Mouse (Mus musculus): ENCODE data around the gene Celf2.

Gene Celf2

GRCm38 (mm10) chr2:7392500-7392899, 116.9 kb downstream of the Celf2 start:
- DNase-seq (ENCODE audit: low spot score in 2 of 2), result no peak

GRCm38 (mm10) chr2:7389264-7389663, 120.1 kb downstream of the Celf2 start:
- DNase-seq (ENCODE audit: low spot score in 2 of 2), result no peak

GRCm38 (mm10) chr2:7378736-7379135, 130.6 kb downstream of the Celf2 start:
- no peak for DNase-seq (ENCODE audit: low spot score in 2 of 2)

GRCm38 (mm10) chr2:7377878-7378277, 131.5 kb downstream of the Celf2 start:
- DNase-seq (ENCODE audit: low spot score in 2 of 2), result no peak

GRCm38 (mm10) chr2:7367738-7368137, 141.6 kb downstream of the Celf2 start:
- DNase-seq (ENCODE audit: low spot score in 2 of 2), result no peak

DNA sequence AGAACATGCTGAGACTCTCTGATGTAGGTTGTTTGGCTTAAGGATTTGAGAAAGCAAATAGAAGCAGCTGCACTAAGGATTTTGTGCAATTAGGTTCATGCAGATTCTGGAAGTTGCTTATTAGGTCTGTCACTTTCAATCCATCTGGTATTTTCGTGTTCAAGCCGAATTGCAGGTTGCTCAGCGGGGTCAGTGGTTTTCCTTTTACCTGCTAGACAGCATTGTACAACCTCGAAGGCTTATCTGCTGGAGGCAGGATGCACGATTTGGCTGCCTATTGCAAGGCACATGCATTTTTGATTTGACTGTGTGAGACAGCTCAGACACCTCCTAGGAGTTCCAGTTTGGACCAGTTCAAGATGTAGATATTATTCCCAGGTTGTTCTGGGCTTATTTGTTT, 149.8 kb downstream of the Celf2 start:
- DNase-seq (ENCODE audit: low spot score in 2 of 2), result no peak

- DNase-seq (ENCODE audit: low spot score in 2 of 2), result no peak
Measured at GRCm38 (mm10) chr2:7358816-7359215, 150.5 kb downstream of the Celf2 start.

GRCm38 (mm10) chr2:7351234-7351633, 158.1 kb downstream of the Celf2 start:
- no peak for DNase-seq (ENCODE audit: low spot score in 2 of 2)

DNA sequence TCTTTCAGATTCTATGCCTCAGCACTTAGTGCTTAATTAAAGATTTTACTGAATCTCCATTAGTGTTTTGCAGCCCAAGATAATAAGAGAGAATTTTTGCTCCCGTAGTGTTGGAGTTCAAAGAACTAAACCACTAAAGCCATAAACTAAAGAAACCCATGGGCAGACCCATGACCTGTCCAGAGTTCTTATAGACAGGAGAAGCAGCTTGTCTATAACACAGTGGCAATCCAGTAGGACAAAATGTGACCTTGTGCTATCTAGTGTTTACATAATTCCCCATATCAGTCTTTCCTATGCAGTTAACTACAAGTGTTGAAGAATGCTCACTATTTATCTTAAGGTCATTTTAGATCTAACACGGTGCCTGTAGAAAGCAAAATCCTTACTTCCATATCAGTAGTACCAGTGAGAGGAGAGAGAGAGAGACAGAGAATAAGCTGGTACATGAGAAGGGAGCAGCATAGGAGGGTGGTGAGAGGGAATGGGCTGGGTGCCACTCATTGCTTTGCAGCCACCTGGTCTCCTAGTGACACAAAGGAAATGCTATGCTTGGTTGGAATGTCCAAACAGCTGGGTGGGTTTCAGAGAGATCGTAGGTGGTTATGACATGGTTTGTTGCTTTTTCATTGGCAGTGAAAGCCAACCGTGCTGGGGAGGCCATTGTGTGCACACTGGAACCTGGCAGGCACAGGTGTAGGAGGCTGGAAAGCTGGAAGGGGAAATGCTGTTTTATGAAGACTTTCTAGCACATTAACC, 162.5 kb downstream of the Celf2 start:
- no peak for DNase-seq (ENCODE audit: low spot score in 2 of 2)

DNA sequence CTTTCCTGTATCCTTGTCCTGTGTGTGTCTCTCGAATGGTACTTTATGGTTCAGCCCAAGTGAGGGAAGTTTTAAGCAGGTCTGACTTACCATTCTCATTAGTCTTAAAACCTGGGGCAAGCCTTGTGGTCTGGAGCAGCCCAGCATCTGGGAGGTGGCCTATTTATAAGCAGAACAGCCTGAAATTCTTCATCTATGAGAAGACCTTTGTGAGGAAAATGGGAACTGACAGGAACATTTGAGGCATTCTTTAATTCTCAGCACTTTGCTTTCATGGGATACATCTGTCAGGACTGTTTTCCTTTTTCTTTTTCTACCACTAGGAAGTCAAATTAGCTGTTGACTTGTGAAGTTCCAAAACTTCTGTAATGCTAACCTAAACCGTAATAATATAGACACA, 164.4 kb downstream of the Celf2 start:
- DNase-seq (ENCODE audit: low spot score in 2 of 2), result no peak

GRCm38 (mm10) chr2:7342911-7343478, 166.4 kb downstream of the Celf2 start:
- DNase-seq (ENCODE audit: low spot score in 2 of 2), result no peak

DNA sequence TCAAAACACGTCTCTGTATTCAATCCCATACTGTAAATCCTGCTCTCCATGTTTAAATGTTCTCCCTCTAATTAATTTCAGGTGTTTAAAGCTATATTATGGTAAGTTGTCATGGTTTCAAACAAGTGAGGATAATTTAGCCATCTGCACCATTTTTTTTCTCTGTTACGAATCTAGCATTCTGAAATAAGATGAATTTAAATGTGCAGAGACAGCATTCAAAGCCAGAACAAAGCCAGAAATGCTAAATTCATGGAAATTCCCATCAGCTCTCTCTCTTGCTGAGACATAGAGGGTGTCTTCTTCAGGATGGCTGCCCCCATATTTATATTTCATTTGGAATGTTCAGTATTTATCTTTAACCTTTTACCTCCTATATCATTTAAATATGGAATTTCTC, 174.5 kb downstream of the Celf2 start:
- DNase-seq (ENCODE audit: low spot score in 2 of 2), result no peak

GRCm38 (mm10) chr2:7328018-7328899, 181.1 kb downstream of the Celf2 start:
- DNase-seq (ENCODE audit: low spot score in 2 of 2), result no peak

DNA sequence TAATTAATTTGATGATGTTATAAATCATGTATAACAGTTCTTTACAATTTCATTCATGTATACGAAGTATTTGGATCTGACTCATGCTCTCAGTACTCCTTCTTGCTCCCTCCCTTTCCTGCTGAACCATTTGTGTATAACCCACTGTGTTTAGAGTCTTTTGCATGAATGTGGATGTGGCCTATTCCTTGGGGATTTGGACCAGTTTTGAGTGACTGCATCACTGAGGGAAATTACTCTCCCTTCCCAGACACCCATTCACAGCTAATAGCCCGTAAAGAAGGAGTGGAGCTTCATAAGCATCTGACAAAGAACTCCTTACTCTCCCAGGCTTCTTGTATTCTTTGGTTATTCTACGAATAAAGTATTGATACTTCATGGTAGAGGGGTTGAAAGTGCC, 189.6 kb downstream of the Celf2 start:
- DNase-seq (ENCODE audit: low spot score in 2 of 2), result no peak

- DNase-seq (ENCODE audit: low spot score in 2 of 2), result no peak
Measured at GRCm38 (mm10) chr2:7311776-7312175, 197.6 kb downstream of the Celf2 start.

DNA sequence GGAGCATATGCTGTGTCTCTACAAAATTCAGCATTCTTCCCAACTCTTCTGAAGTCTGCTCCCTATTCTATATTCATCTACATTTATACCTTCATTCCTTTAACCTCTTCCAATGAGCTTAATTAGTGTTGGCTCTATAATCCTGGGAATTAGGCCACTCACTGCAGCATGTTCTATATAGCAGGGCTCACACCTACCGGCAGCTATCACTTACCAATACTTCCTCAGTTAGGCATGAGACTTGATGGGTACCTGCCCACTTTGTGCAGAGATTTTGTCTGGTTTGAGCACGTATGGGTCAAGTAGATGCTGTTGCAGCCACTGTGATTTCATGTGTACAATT, 198.6 kb downstream of the Celf2 start:
- DNase-seq (ENCODE audit: low spot score in 2 of 2), result no peak

DNA sequence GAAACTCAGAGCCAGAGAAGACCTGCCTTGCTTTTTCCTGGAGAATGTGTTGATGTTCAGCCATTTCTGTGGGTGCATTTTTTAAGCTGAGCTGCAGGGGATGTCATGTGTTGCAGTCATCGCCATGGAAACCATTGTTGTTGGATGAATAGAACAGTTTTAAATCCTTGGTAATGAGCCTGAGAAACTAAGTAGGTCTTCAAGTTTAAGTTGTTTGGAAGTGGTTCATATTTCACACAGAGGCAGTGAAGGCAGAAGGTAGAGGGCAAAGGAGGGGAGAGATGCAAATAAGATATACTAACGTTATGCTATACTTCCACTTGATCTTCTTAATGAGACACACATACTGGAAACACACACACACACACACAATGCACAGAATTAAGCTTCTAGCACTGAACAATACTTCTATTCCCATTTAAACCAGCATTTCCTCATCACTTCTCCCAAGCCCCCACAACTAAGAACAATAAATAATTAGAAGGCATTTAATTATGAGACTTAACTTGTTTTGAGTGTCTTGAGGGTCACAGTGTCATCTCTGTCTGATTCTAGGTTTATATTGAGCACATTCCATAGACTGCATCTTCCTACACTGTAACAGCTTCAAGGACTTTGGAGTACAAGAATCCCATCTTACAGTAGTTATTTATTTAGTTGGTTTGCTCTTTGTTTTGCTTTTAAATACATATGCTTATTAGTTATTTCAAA, 199.1 kb downstream of the Celf2 start:
- no peak for DNase-seq (ENCODE audit: low spot score in 2 of 2)

DNA sequence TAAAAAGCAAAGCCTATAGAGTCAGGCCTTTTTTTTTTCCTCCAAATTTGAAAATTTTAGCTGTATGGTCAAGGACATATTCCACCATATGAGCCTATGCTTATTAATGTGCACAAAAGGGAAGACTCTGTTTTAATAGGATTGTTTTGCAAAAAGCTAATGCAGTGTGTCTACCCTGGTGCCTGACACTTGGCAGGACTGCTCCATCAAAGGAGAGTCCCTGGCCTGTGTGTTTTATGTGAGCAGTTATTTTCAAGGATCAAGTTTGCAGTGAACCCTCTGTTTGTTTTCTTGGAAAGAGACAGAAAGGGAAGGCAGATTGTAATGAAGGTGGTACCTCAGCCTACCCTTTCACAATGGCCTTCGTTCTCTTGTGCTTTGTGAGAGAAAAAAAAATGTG, 200.0 kb downstream of the Celf2 start:
- DNase-seq (ENCODE audit: low spot score in 2 of 2), result no peak

- DNase-seq (ENCODE audit: low spot score in 2 of 2), result no peak
Measured at GRCm38 (mm10) chr2:7308731-7309130, 200.6 kb downstream of the Celf2 start.

DNA sequence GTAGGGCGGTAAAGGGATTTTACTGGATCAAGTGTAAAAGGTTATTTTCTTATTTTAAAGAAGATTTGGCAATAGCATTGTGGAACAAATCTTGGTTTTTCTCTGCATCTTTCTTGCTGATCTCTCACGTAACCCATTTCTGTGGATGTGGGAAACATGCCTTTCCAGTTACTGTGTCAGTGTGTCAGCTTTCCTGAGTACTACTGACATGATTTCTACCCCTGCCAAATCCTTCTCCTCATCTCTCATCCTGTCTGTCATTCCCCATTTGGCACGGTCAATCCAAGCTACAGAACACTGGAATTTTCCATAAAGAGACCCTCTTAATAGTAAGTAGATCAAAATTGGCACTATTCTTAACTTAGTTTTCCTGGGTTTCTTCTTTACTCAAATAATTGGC, 221.9 kb downstream of the Celf2 start:
- DNase-seq (ENCODE audit: low spot score in 2 of 2), result no peak

- no peak for DNase-seq (ENCODE audit: low spot score in 2 of 2)
Measured at GRCm38 (mm10) chr2:7273214-7273613, 236.1 kb downstream of the Celf2 start.

DNA sequence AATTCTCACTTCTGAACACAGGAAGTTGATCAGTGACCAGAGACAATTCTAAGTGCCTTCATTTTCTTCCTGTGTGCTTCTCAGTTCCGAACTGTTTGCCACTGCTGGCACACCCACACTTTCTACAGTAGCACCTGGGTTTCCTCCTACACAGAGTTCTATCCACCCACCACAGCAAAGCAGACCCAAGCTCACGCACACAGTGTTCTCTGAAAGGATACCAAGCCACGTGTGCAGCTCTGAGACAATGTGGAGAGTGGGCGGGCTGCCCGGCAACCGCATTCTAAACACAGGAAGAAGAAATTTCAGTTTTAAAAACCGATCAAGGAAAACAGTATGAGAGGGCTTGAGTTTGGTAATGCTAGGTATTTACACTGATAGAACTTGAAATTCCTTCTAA, 239.3 kb downstream of the Celf2 start:
- no peak for DNase-seq (ENCODE audit: low spot score in 2 of 2)
